Mouse (Mus musculus) bone marrow macrophage, adult 2 months (primary cell): ENCODE measurements around the gene Ssbp1.

Experiments
- CTCF ChIP-seq: IDR thresholded peaks from 2 replicates; pipeline ENCODE4 v1.5.1; 2012; ENCODE audit warnings: low read depth, mild to moderate bottlenecking, low read length, moderate library complexity
- POLR2A ChIP-seq: IDR thresholded peaks from 2 replicates; pipeline ENCODE4 v1.6.1; 2012; ENCODE audit warnings: mild to moderate bottlenecking, low read depth, low read length, borderline replicate concordance

GRCm38 (mm10) chr6:40448626-40449025, 22.5 kb upstream of the Ssbp1 start:
- TF ChIP-seq POLR2A (no peak), CTCF (no peak)
